Mouse (Mus musculus) frontal cortex, postnatal 25 days (tissue): ENCODE measurements around the gene Igf2bp3.
"Not testable (repeated sequence)": the region's sequence is repeated elsewhere in the genome, so short reads cannot be mapped to it uniquely, and the experiment has no call there.

Experiments
- DNase-seq, 2 experiments: peaks; one replicate each; pipeline ENCODE4 v3.0.0; 2022; ENCODE audit warnings: low spot score in 2 of 2

Gene Igf2bp3

GRCm38 (mm10) chr6:49214928-49215747 lies at the start of gene Igf2bp3:
Igf2bp3 (minus strand) TSS chr6:49214957.
- no peak for DNase-seq

GRCm38 (mm10) chr6:49264446-49264845 lies 49.7 kb upstream of the Igf2bp3 start:
- not testable (repeated sequence) for DNase-seq

- peak; percentile 89 to 95 for DNase-seq
Measured at GRCm38 (mm10) chr6:49263847-49264243, 49.1 kb upstream of the Igf2bp3 start, which contains the start of gene Tra2a. Tra2a (minus strand) TSS chr6:49264033.

GRCm38 (mm10) chr6:49263081-49263846 lies 48.5 kb upstream of the Igf2bp3 start:
- peak in 1 of 2 experiments; percentile 33 for DNase-seq

- DNase-seq, result no peak
Measured at GRCm38 (mm10) chr6:49262421-49262820, 47.7 kb upstream of the Igf2bp3 start.

GRCm38 (mm10) chr6:49259711-49260110 lies 45.0 kb upstream of the Igf2bp3 start:
- DNase-seq, result no peak

GRCm38 (mm10) chr6:49257880-49258279 lies 43.1 kb upstream of the Igf2bp3 start:
- no peak for DNase-seq

GRCm38 (mm10) chr6:49252207-49252606 lies 37.5 kb upstream of the Igf2bp3 start:
- DNase-seq, result no peak

GRCm38 (mm10) chr6:49251199-49251598 lies 36.4 kb upstream of the Igf2bp3 start:
- DNase-seq, result no peak

GRCm38 (mm10) chr6:49247246-49247645 lies 32.5 kb upstream of the Igf2bp3 start:
- no peak for DNase-seq

- no peak for DNase-seq
Measured at GRCm38 (mm10) chr6:49242331-49242730, 27.6 kb upstream of the Igf2bp3 start.

- no peak for DNase-seq
Measured at GRCm38 (mm10) chr6:49241562-49241961, 26.8 kb upstream of the Igf2bp3 start.

- peak; percentile 100 for DNase-seq
Measured at GRCm38 (mm10) chr6:49236331-49236730, 21.6 kb upstream of the Igf2bp3 start.

GRCm38 (mm10) chr6:49233356-49233755 lies 18.6 kb upstream of the Igf2bp3 start:
- DNase-seq, result no peak

GRCm38 (mm10) chr6:49228126-49228679 lies 13.4 kb upstream of the Igf2bp3 start:
- DNase-seq, result no peak

- no peak for DNase-seq
Measured at GRCm38 (mm10) chr6:49227184-49227735, 12.5 kb upstream of the Igf2bp3 start.

GRCm38 (mm10) chr6:49225728-49226123 lies 11.0 kb upstream of the Igf2bp3 start:
- DNase-seq, result no peak

GRCm38 (mm10) chr6:49224923-49225727 lies 10.4 kb upstream of the Igf2bp3 start:
- DNase-seq, result no peak

- no peak for DNase-seq
Measured at GRCm38 (mm10) chr6:49221906-49222305, 7.1 kb upstream of the Igf2bp3 start.

- no peak for DNase-seq
Measured at GRCm38 (mm10) chr6:49219920-49220604, 5.3 kb upstream of the Igf2bp3 start.
